Mouse (Mus musculus): Measurements from ENCODE around the gene Tcf12. TPM values are rescaled to one million over a fixed set of nuclear protein-coding genes. Genes with fewer than 3 reads are reported as not detected.

Gene Tcf12
- polyA plus RNA-seq, 1 experiment from 2014 or later = 8.2 TPM

- Histone ChIP-seq H3K9ac (ENCODE audit: low read depth, low read length) (no peak overlapping the region), H3K27me3 (ENCODE audit: control insufficient read depth, insufficient read depth, low read depth, low read length) (no peaks in the 10 kb centered on the region), H3K36me3 (ENCODE audit: control insufficient read depth, insufficient read depth) (no peaks in the 10 kb centered on the region), H3K27ac (ENCODE audit: low read length) (no peak overlapping the region), H3K4me1 (ENCODE audit: control insufficient read depth, low read depth, low read length) (peaks cover 10% of the 10 kb centered on the region), H3K4me3 (ENCODE audit: low read depth, low read length) (no peak overlapping the region), H3K9me3 (replicated peaks; ENCODE audit: control insufficient read depth, low read length) (no peaks in the 10 kb centered on the region), H3K4me2 (ENCODE audit: low read depth, low read length) (no peak overlapping the region)
- ATAC-seq (ENCODE audit: low read depth) = no peak
- WGBS (ENCODE audit: insufficient replicate concordance) = 76% methylated on average over 1 of the region's 1 CpGs
Observed at GRCm38 (mm10) chr9:72016021-72016420, 95.7 kb downstream of the Tcf12 start.

GRCm38 (mm10) chr9:72014585-72015381 lies 96.9 kb downstream of the Tcf12 start:
- no peaks in the 10 kb centered on the region for H3K36me3 ChIP-seq (ENCODE audit: control insufficient read depth, insufficient read depth)
- H3K27ac ChIP-seq (ENCODE audit: low read length) = peak overlapping the region; percentile 33; the same call in 1 of the 2 replicates
- WGBS (ENCODE audit: insufficient replicate concordance) = 22% methylated on average over 4 of the region's 4 CpGs
- peak; percentile 59 for ATAC-seq (ENCODE audit: low read depth)
- H3K9ac ChIP-seq (ENCODE audit: low read depth, low read length) = no peak overlapping the region
- H3K4me2 ChIP-seq (ENCODE audit: low read depth, low read length) = no peak overlapping the region
- no peak overlapping the region for H3K4me3 ChIP-seq (ENCODE audit: low read depth, low read length)
- peaks cover 10% of the 10 kb centered on the region for H3K4me1 ChIP-seq (ENCODE audit: control insufficient read depth, low read depth, low read length)
- H3K9me3 ChIP-seq (replicated peaks; ENCODE audit: control insufficient read depth, low read length) = no peaks in the 10 kb centered on the region
- no peaks in the 10 kb centered on the region for H3K27me3 ChIP-seq (ENCODE audit: control insufficient read depth, insufficient read depth, low read depth, low read length)

GRCm38 (mm10) chr9:72013541-72013940 lies 98.1 kb downstream of the Tcf12 start:
- Histone ChIP-seq H3K4me2 (ENCODE audit: low read depth, low read length) (no peak overlapping the region), H3K9me3 (replicated peaks; ENCODE audit: control insufficient read depth, low read length) (no peaks in the 10 kb centered on the region), H3K27me3 (ENCODE audit: control insufficient read depth, insufficient read depth, low read depth, low read length) (no peaks in the 10 kb centered on the region), H3K4me1 (ENCODE audit: control insufficient read depth, low read depth, low read length) (peaks cover 10% of the 10 kb centered on the region), H3K27ac (ENCODE audit: low read length) (no peak overlapping the region), H3K9ac (ENCODE audit: low read depth, low read length) (no peak overlapping the region), H3K4me3 (ENCODE audit: low read depth, low read length) (no peak overlapping the region), H3K36me3 (ENCODE audit: control insufficient read depth, insufficient read depth) (no peaks in the 10 kb centered on the region)
- WGBS (ENCODE audit: insufficient replicate concordance) = 28% methylated on average over 1 of the region's 1 CpGs
- ATAC-seq (ENCODE audit: low read depth) = no peak

GRCm38 (mm10) chr9:72008634-72009033 lies 103.0 kb downstream of the Tcf12 start:
- Histone ChIP-seq H3K4me2 (ENCODE audit: low read depth, low read length) (no peak overlapping the region), H3K9ac (ENCODE audit: low read depth, low read length) (no peak overlapping the region), H3K27me3 (ENCODE audit: control insufficient read depth, insufficient read depth, low read depth, low read length) (no peaks in the 10 kb centered on the region), H3K4me1 (ENCODE audit: control insufficient read depth, low read depth, low read length) (peaks cover 2% of the 10 kb centered on the region), H3K9me3 (replicated peaks; ENCODE audit: control insufficient read depth, low read length) (no peaks in the 10 kb centered on the region), H3K36me3 (ENCODE audit: control insufficient read depth, insufficient read depth) (no peaks in the 10 kb centered on the region), H3K27ac (ENCODE audit: low read length) (no peak overlapping the region), H3K4me3 (ENCODE audit: low read depth, low read length) (no peak overlapping the region)
- 59% methylated on average over 1 of the region's 1 CpGs for WGBS (ENCODE audit: insufficient replicate concordance)
- no peak for ATAC-seq (ENCODE audit: low read depth)

GRCm38 (mm10) chr9:71991147-71991546 lies 120.5 kb downstream of the Tcf12 start:
- Histone ChIP-seq H3K4me1 (ENCODE audit: control insufficient read depth, low read depth, low read length) (no peaks in the 10 kb centered on the region), H3K27me3 (ENCODE audit: control insufficient read depth, insufficient read depth, low read depth, low read length) (no peaks in the 10 kb centered on the region), H3K27ac (ENCODE audit: low read length) (no peak overlapping the region), H3K9ac (ENCODE audit: low read depth, low read length) (no peak overlapping the region), H3K9me3 (replicated peaks; ENCODE audit: control insufficient read depth, low read length) (no peaks in the 10 kb centered on the region), H3K4me2 (ENCODE audit: low read depth, low read length) (no peak overlapping the region), H3K36me3 (ENCODE audit: control insufficient read depth, insufficient read depth) (no peaks in the 10 kb centered on the region), H3K4me3 (ENCODE audit: low read depth, low read length) (no peak overlapping the region)
- no peak for ATAC-seq (ENCODE audit: low read depth)
- 74% methylated on average over 3 of the region's 3 CpGs for WGBS (ENCODE audit: insufficient replicate concordance)

GRCm38 (mm10) chr9:71990376-71990775 lies 121.3 kb downstream of the Tcf12 start:
- H3K27ac ChIP-seq (ENCODE audit: low read length) = no peak overlapping the region
- no peaks in the 10 kb centered on the region; the same call in 1 of the 2 replicates for H3K4me1 ChIP-seq (ENCODE audit: control insufficient read depth, low read depth, low read length)
- H3K27me3 ChIP-seq (ENCODE audit: control insufficient read depth, insufficient read depth, low read depth, low read length) = no peaks in the 10 kb centered on the region
- H3K4me3 ChIP-seq (ENCODE audit: low read depth, low read length) = no peak overlapping the region
- H3K4me2 ChIP-seq (ENCODE audit: low read depth, low read length) = no peak overlapping the region
- no peak overlapping the region for H3K9ac ChIP-seq (ENCODE audit: low read depth, low read length)
- no peak for ATAC-seq (ENCODE audit: low read depth)
- no peaks in the 10 kb centered on the region for H3K9me3 ChIP-seq (replicated peaks; ENCODE audit: control insufficient read depth, low read length)
- WGBS (ENCODE audit: insufficient replicate concordance) = 72% methylated on average over 1 of the region's 1 CpGs
- H3K36me3 ChIP-seq (ENCODE audit: control insufficient read depth, insufficient read depth) = no peaks in the 10 kb centered on the region

- Histone ChIP-seq H3K4me2 (ENCODE audit: low read depth, low read length) (no peak overlapping the region), H3K9me3 (replicated peaks; ENCODE audit: control insufficient read depth, low read length) (no peaks in the 10 kb centered on the region), H3K27me3 (ENCODE audit: control insufficient read depth, insufficient read depth, low read depth, low read length) (no peaks in the 10 kb centered on the region), H3K27ac (ENCODE audit: low read length) (no peak overlapping the region), H3K9ac (ENCODE audit: low read depth, low read length) (no peak overlapping the region), H3K4me3 (ENCODE audit: low read depth, low read length) (no peak overlapping the region), H3K4me1 (ENCODE audit: control insufficient read depth, low read depth, low read length) (no peaks in the 10 kb centered on the region; the same call in 1 of the 2 replicates), H3K36me3 (ENCODE audit: control insufficient read depth, insufficient read depth) (no peaks in the 10 kb centered on the region)
- WGBS (ENCODE audit: insufficient replicate concordance) = 39% methylated on average over 1 of the region's 1 CpGs
- ATAC-seq (ENCODE audit: low read depth) = no peak
Observed at GRCm38 (mm10) chr9:71989663-71990062, 122.0 kb downstream of the Tcf12 start.

- Histone ChIP-seq H3K36me3 (ENCODE audit: control insufficient read depth, insufficient read depth) (no peaks in the 10 kb centered on the region), H3K27ac (ENCODE audit: low read length) (no peak overlapping the region), H3K4me1 (ENCODE audit: control insufficient read depth, low read depth, low read length) (no peaks in the 10 kb centered on the region; the same call in 1 of the 2 replicates), H3K4me3 (ENCODE audit: low read depth, low read length) (no peak overlapping the region), H3K9ac (ENCODE audit: low read depth, low read length) (no peak overlapping the region), H3K27me3 (ENCODE audit: control insufficient read depth, insufficient read depth, low read depth, low read length) (no peaks in the 10 kb centered on the region), H3K4me2 (ENCODE audit: low read depth, low read length) (no peak overlapping the region), H3K9me3 (replicated peaks; ENCODE audit: control insufficient read depth, low read length) (no peaks in the 10 kb centered on the region)
- WGBS (ENCODE audit: insufficient replicate concordance) = 86% methylated on average over 2 of the region's 2 CpGs
- no peak for ATAC-seq (ENCODE audit: low read depth)
Observed at GRCm38 (mm10) chr9:71986716-71987115, 125.0 kb downstream of the Tcf12 start.

GRCm38 (mm10) chr9:71982826-71983225 lies 128.8 kb downstream of the Tcf12 start:
- H3K36me3 ChIP-seq (ENCODE audit: control insufficient read depth, insufficient read depth) = no peaks in the 10 kb centered on the region
- WGBS (ENCODE audit: insufficient replicate concordance) = 77% methylated on average over 1 of the region's 1 CpGs

More at GRCm38 (mm10) chr9:71982826-71983225, 128.8 kb downstream of the Tcf12 start:
- no peak overlapping the region for H3K9ac ChIP-seq (ENCODE audit: low read depth, low read length)
- no peaks in the 10 kb centered on the region; the same call in 1 of the 2 replicates for H3K4me1 ChIP-seq (ENCODE audit: control insufficient read depth, low read depth, low read length)
- H3K4me3 ChIP-seq (ENCODE audit: low read depth, low read length) = no peak overlapping the region
- ATAC-seq (ENCODE audit: low read depth) = no peak
- H3K27me3 ChIP-seq (ENCODE audit: control insufficient read depth, insufficient read depth, low read depth, low read length) = no peaks in the 10 kb centered on the region
- no peaks in the 10 kb centered on the region for H3K9me3 ChIP-seq (replicated peaks; ENCODE audit: control insufficient read depth, low read length)
- H3K4me2 ChIP-seq (ENCODE audit: low read depth, low read length) = no peak overlapping the region
- no peak overlapping the region for H3K27ac ChIP-seq (ENCODE audit: low read length)
